Mouse (Mus musculus) mouse trophoblast stem cell (cell line): ENCODE data around the gene Rad54l.

Experiments used
- in situ Hi-C, 2 experiments: fragments of 300-500 bp; cut with MseI, MboI; formaldehyde crosslinking; loops; 2 replicates in 1 of 2; 3 replicates in 1 of 2; pipeline ENCODE4 v1.15.1; 2025

The Rad54l gene

GRCm38 (mm10) chr4:116141736-116142135, 18.2 kb upstream of the Rad54l start:
- in situ Hi-C loops = no loop called here

GRCm38 (mm10) chr4:116140801-116141574, 17.5 kb upstream of the Rad54l start:
- in situ Hi-C loops = no loop called here

- in situ Hi-C loops = no loop called here
These were observed 14.0 kb upstream of the Rad54l start for GRCm38 (mm10) chr4:116137421-116137996.

- in situ Hi-C loops = no loop called here
These were observed 11.5 kb upstream of the Rad54l start for GRCm38 (mm10) chr4:116134990-116135389.

- in situ Hi-C loops = no loop called here
These were observed 9.6 kb upstream of the Rad54l start for GRCm38 (mm10) chr4:116133126-116133525.

GRCm38 (mm10) chr4:116127956-116128355, 4.5 kb upstream of the Rad54l start:
- in situ Hi-C loops = no loop called here

- in situ Hi-C loops = no loop called here
These were observed 2.4 kb upstream of the Rad54l start for GRCm38 (mm10) chr4:116125803-116126386.

GRCm38 (mm10) chr4:116122762-116123161, 728 bp downstream of the Rad54l start:
- in situ Hi-C loops = no loop called here

GRCm38 (mm10) chr4:116111486-116111885, 12.0 kb downstream of the Rad54l start:
- in situ Hi-C loops = no loop called here

- in situ Hi-C loops = no loop called here
These were observed 12.8 kb downstream of the Rad54l start for GRCm38 (mm10) chr4:116110695-116111094.

GRCm38 (mm10) chr4:116105278-116105677, 18.2 kb downstream of the Rad54l start:
- in situ Hi-C loops = no loop called here

GRCm38 (mm10) chr4:116100959-116101358, 22.5 kb downstream of the Rad54l start:
- in situ Hi-C loops = no loop called here

- in situ Hi-C loops = no loop called here
These were observed 26.3 kb downstream of the Rad54l start for GRCm38 (mm10) chr4:116097211-116097610.

- in situ Hi-C loops = no loop called here
These were observed 27.2 kb downstream of the Rad54l start for GRCm38 (mm10) chr4:116096291-116096690.

- in situ Hi-C loops = no loop called here
These were observed 34.8 kb downstream of the Rad54l start for GRCm38 (mm10) chr4:116088510-116089249.

GRCm38 (mm10) chr4:116077240-116078095, 46.0 kb downstream of the Rad54l start:
- in situ Hi-C loops = no loop called here

- in situ Hi-C loops = no loop called here
These were observed 46.9 kb downstream of the Rad54l start for GRCm38 (mm10) chr4:116076369-116077231.

- in situ Hi-C loops = no loop called here
These were observed 47.7 kb downstream of the Rad54l start for GRCm38 (mm10) chr4:116075631-116076368.

- in situ Hi-C loops = no loop called here
These were observed 48.4 kb downstream of the Rad54l start, which contains the start of the genes Uqcrh and Lrrc41 for GRCm38 (mm10) chr4:116074861-116075620. TSS of gene Uqcrh (minus strand) at chr4:116075071. TSS of gene Lrrc41 (plus strand) at chr4:116075269.
